Mouse (Mus musculus): ENCODE data around the gene Nr2c2ap. TPM values are rescaled to one million over a fixed set of nuclear protein-coding genes. Genes with fewer than 3 reads are reported as not detected.

Gene Nr2c2ap
- polyA plus RNA-seq, 1 experiment from 2014 or later = 28.4 TPM

DNA sequence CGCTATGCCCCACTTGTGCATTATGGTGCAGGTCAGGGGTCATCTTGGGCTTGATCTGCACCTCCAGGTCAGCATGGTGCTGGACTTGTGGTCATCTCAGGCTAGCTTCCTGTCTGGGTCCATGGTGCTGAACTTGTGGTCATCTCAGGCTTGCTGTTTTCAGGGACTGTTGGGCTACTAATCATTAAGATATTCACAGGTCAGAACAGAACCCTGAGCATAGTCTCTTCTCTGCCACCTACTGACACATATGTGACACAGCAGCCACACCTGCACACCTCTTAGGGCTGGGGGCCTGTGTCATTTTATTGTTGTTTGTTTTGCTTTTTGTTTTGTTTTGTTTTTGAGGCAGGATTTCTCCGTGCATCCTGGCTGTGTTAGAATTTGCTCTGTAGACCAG, 8.3 kb upstream of the Nr2c2ap start:
- Histone ChIP-seq H3K27me3 (peaks cover 47% of the 10 kb centered on the region), H3K4me1 (0 out of 2 replicates have a peak, but pooled peaks cover 6% of the 10 kb centered on the region), H3K4me3 (no peak overlapping the region), H3K27ac (no peak overlapping the region), H3K36me3 (no peaks in the 10 kb centered on the region), H3K9ac (no peak overlapping the region), H3K4me2 (no peak overlapping the region), H3K9me3 (no peaks in the 10 kb centered on the region)
- WGBS = 54% methylated on average over 2 of the region's 2 CpGs
- ATAC-seq (ENCODE audit: insufficient number of reproducible peaks, insufficient read depth, low FRiP score, low TSS enrichment, low read depth) = no peak

GRCm38 (mm10) chr8:70124992-70125391, 6.1 kb upstream of the Nr2c2ap start:
- Histone ChIP-seq H3K27me3 (peaks cover 26% of the 10 kb centered on the region), H3K9ac (no peak overlapping the region), H3K27ac (no peak overlapping the region), H3K4me1 (0 out of 2 replicates have a peak, but pooled peaks cover 9% of the 10 kb centered on the region), H3K4me2 (no peak overlapping the region), H3K36me3 (no peaks in the 10 kb centered on the region), H3K4me3 (no peak overlapping the region), H3K9me3 (no peaks in the 10 kb centered on the region)
- WGBS = 61% methylated on average over 8 of the region's 8 CpGs
- no peak for ATAC-seq (ENCODE audit: insufficient number of reproducible peaks, insufficient read depth, low FRiP score, low TSS enrichment, low read depth)

- Histone ChIP-seq H3K27ac (0 out of 2 replicates have a peak overlapping the region, but pooled peaks have one; percentile 11), H3K36me3 (peaks cover 15% of the 10 kb centered on the region), H3K4me2 (no peak overlapping the region), H3K4me1 (peaks cover 14% of the 10 kb centered on the region), H3K9me3 (no peaks in the 10 kb centered on the region), H3K4me3 (no peak overlapping the region), H3K27me3 (peaks cover 3% of the 10 kb centered on the region; the same call in 1 of the 2 replicates), H3K9ac (no peak overlapping the region)
- 79% methylated on average over 3 of the region's 3 CpGs for WGBS
- no peak for ATAC-seq (ENCODE audit: insufficient number of reproducible peaks, insufficient read depth, low FRiP score, low TSS enrichment, low read depth)
Measured at GRCm38 (mm10) chr8:70128435-70128834, 2.7 kb upstream of the Nr2c2ap start.

DNA sequence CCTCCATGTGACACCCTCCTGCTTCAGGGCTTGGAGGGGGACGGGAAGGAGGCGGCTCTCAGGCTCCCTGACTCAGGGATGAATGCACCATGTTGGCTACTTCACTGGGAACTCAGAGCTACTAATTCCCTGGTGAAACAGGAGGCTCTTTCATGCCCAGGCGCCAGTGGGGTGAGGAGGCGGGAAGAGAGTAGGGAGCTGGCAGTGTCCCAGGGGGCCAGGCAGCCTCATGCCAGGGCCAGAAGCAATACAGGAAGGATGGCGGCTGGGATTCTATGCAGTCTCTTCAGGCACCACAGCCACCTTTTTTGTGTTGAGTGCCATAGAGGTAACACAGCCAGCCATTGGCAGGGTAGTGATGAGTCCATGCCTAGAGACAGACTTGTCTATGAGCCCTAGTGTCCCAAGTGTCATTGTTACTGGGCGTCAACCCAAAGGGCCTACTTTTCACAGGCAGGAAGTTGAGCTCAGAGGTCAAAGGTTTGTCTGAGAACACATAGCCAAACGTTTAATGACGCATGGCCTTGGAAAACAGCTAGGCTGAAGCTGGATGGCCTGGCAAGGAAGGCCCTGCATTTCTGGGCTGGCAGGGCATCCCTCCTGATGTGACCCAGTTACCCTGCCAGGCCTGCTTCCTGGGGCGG, 1.7 kb upstream of the Nr2c2ap start:
- Histone ChIP-seq H3K27me3 (peaks cover 3% of the 10 kb centered on the region; the same call in 1 of the 2 replicates), H3K27ac (no peak overlapping the region), H3K36me3 (peaks cover 25% of the 10 kb centered on the region), H3K4me3 (no peak overlapping the region), H3K9ac (no peak overlapping the region), H3K4me1 (peaks cover 14% of the 10 kb centered on the region), H3K4me2 (no peak overlapping the region), H3K9me3 (no peaks in the 10 kb centered on the region)
- no peak for ATAC-seq (ENCODE audit: insufficient number of reproducible peaks, insufficient read depth, low FRiP score, low TSS enrichment, low read depth)
- WGBS = 57% methylated on average over 9 of the region's 9 CpGs

- ATAC-seq (ENCODE audit: insufficient number of reproducible peaks, insufficient read depth, low FRiP score, low TSS enrichment, low read depth) = no peak
- Histone ChIP-seq H3K4me3 (no peak overlapping the region), H3K36me3 (peaks cover 31% of the 10 kb centered on the region), H3K9ac (no peak overlapping the region), H3K4me1 (peaks cover 14% of the 10 kb centered on the region), H3K27ac (no peak overlapping the region), H3K4me2 (no peak overlapping the region), H3K9me3 (no peaks in the 10 kb centered on the region), H3K27me3 (peaks cover under 1% of the 10 kb centered on the region; the same call in 1 of the 2 replicates)
- 78% methylated on average over 3 of the region's 3 CpGs for WGBS
Measured at GRCm38 (mm10) chr8:70130066-70130465, 1.1 kb upstream of the Nr2c2ap start.

- WGBS = 94% methylated on average over 5 of the region's 5 CpGs
- Histone ChIP-seq H3K27ac (no peak overlapping the region), H3K9ac (no peak overlapping the region), H3K4me3 (no peak overlapping the region), H3K9me3 (no peaks in the 10 kb centered on the region), H3K36me3 (peaks cover 52% of the 10 kb centered on the region), H3K4me1 (peaks cover 23% of the 10 kb centered on the region), H3K4me2 (no peak overlapping the region), H3K27me3 (no peaks in the 10 kb centered on the region)
- no peak for ATAC-seq (ENCODE audit: insufficient number of reproducible peaks, insufficient read depth, low FRiP score, low TSS enrichment, low read depth)
Measured at GRCm38 (mm10) chr8:70134086-70134485, 3.0 kb downstream of the Nr2c2ap start.

DNA sequence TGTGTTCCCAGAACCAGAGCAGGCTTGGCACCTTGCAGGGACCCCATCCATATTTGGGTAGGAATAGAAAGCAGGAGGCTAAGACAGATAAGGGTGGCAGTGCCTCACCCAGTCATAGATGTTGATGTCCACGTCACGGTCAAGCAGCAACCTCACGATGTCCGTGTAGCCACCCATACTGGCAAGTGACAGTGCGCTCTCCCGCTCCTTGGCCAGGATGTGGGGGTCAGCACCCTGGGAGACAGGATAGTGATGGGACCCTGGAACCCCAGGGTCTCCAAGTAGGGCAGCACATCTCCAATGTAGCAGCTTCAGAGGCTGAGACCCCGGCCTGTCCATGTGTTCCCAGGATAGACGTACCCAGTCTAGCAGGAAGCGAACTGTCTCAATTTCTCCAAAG, 3.8 kb downstream of the Nr2c2ap start:
- ATAC-seq (ENCODE audit: insufficient number of reproducible peaks, insufficient read depth, low FRiP score, low TSS enrichment, low read depth) = no peak
- H3K27ac ChIP-seq = no peak overlapping the region
- WGBS = 91% methylated on average over 9 of the region's 9 CpGs

GRCm38 (mm10) chr8:70136591-70136990, 5.5 kb downstream of the Nr2c2ap start:
- H3K9me3 ChIP-seq = no peaks in the 10 kb centered on the region
- no peak overlapping the region for H3K27ac ChIP-seq
- no peak overlapping the region for H3K4me3 ChIP-seq
- H3K4me2 ChIP-seq = no peak overlapping the region
- H3K36me3 ChIP-seq = peaks cover 52% of the 10 kb centered on the region
- WGBS = 86% methylated on average over 4 of the region's 4 CpGs
- ATAC-seq (ENCODE audit: insufficient number of reproducible peaks, insufficient read depth, low FRiP score, low TSS enrichment, low read depth) = no peak
- no peaks in the 10 kb centered on the region for H3K27me3 ChIP-seq
- no peak overlapping the region for H3K9ac ChIP-seq
- H3K4me1 ChIP-seq = peaks cover 24% of the 10 kb centered on the region

More for the DNA sequence above, 3.8 kb downstream of the Nr2c2ap start:
- peaks cover 52% of the 10 kb centered on the region for H3K36me3 ChIP-seq
- no peaks in the 10 kb centered on the region for H3K9me3 ChIP-seq
- H3K4me2 ChIP-seq = no peak overlapping the region
- H3K4me3 ChIP-seq = no peak overlapping the region
- H3K27me3 ChIP-seq = no peaks in the 10 kb centered on the region
- no peak overlapping the region for H3K9ac ChIP-seq
- H3K4me1 ChIP-seq = peaks cover 20% of the 10 kb centered on the region

DNA sequence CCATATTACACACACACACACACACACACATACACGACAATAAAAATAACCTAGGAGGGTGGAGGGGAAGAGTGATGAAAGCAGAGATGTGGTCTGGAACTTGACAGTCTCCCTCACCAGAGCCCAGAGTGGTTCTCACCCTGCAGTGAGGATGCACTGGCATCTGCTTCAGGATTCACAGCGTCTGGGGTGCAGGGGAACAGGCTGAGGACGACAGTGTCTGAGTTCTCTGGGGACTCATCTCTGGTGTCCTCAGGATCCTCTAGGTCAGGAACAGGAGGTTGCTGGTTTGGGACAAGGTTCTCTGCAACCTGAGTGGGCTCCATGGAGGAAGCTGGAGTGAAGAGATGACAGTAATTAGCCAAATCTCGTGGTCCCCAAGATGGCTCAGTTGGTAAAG, 6.8 kb downstream of the Nr2c2ap start:
- no peaks in the 10 kb centered on the region for H3K9me3 ChIP-seq
- H3K4me2 ChIP-seq = peak overlapping the region; percentile 87
- H3K27me3 ChIP-seq = no peaks in the 10 kb centered on the region
- no peak for ATAC-seq (ENCODE audit: insufficient number of reproducible peaks, insufficient read depth, low FRiP score, low TSS enrichment, low read depth)
- H3K36me3 ChIP-seq = peaks cover 55% of the 10 kb centered on the region
- H3K4me1 ChIP-seq = peaks cover 20% of the 10 kb centered on the region
- peak overlapping the region; percentile 80 for H3K9ac ChIP-seq
- H3K4me3 ChIP-seq = peak overlapping the region; percentile 81
- no peak overlapping the region for H3K27ac ChIP-seq
- WGBS = 77% methylated on average over 4 of the region's 4 CpGs

GRCm38 (mm10) chr8:70139026-70139857, 8.1 kb downstream of the Nr2c2ap start, which contains the start of the genes Rfxank, Borcs8 and Mef2b:
Gene Rfxank, minus strand, starts transcription at chr8:70139154.
Gene Borcs8, plus strand, starts transcription at chr8:70139499.
Gene Mef2b, plus strand, starts transcription at chr8:70139711.
- H3K27ac ChIP-seq = peak within 1 kb of the TSS; percentile 87

DNA sequence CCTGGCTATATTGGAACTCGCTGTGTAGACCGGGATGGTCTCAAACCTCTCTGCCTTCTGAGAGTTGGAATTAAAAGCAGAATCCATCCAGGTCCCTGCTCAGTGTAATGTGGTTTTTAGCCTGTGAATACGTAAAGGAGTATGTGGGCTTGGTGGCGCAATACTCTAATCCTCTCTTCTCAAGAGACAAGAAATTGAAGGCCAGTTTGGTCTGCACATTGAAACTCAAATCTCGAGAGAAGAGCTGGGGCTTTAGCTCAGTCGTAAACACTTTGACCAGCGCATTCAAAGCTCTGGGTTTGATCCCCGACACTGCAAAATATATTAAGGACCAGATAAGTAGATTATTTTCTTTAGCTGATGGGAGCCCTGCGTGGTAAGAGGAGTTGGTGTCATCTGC, 8.8 kb downstream of the Nr2c2ap start:
- H3K4me1 ChIP-seq = peaks cover 20% of the 10 kb centered on the region
- H3K27me3 ChIP-seq = no peaks in the 10 kb centered on the region
- ATAC-seq (ENCODE audit: insufficient number of reproducible peaks, insufficient read depth, low FRiP score, low TSS enrichment, low read depth) = no peak
- peak overlapping the region; percentile 87 for H3K27ac ChIP-seq
- H3K9me3 ChIP-seq = no peaks in the 10 kb centered on the region
- H3K9ac ChIP-seq = peak overlapping the region; percentile 87
- H3K36me3 ChIP-seq = peaks cover 50% of the 10 kb centered on the region
- peak overlapping the region; percentile 87 for H3K4me2 ChIP-seq
- peak overlapping the region; percentile 81 for H3K4me3 ChIP-seq
- WGBS = 11% methylated on average over 9 of the region's 9 CpGs

More at GRCm38 (mm10) chr8:70139026-70139857, 8.1 kb downstream of the Nr2c2ap start, which contains the start of the genes Rfxank, Borcs8 and Mef2b:
- H3K36me3 ChIP-seq = peaks cover 50% of the 10 kb centered on the region
- WGBS = under 1% methylated on average over 46 of the region's 46 CpGs
- H3K27me3 ChIP-seq = no peaks in the 10 kb centered on the region
- peak within 1 kb of the TSS; percentile 81 for H3K4me3 ChIP-seq
- peak; percentile 96 for ATAC-seq (ENCODE audit: insufficient number of reproducible peaks, insufficient read depth, low FRiP score, low TSS enrichment, low read depth)
- H3K4me2 ChIP-seq = peak within 1 kb of the TSS; percentile 87
- peaks cover 20% of the 10 kb centered on the region for H3K4me1 ChIP-seq
- H3K9me3 ChIP-seq = no peaks in the 10 kb centered on the region
- peak within 1 kb of the TSS; percentile 87 for H3K9ac ChIP-seq

All from embryonic facial prominence, embryonic 13.5 days (tissue).